Mouse (Mus musculus) right cerebral cortex, adult 18-20 months (tissue): ENCODE results near the gene Fam50b.

ENCODE experiments used
- DNase-seq: peaks from one replicate; pipeline ENCODE4 v3.0.0; 2022; ENCODE audit warnings: mixed read lengths

Gene Fam50b

GRCm38 (mm10) chr13:34739071-34739470, 4.4 kb downstream of the Fam50b start:
- no peak for DNase-seq

- DNase-seq: no peak
Measured at GRCm38 (mm10) chr13:34741254-34741653, 6.6 kb downstream of the Fam50b start.

GRCm38 (mm10) chr13:34741813-34742568, 7.3 kb downstream of the Fam50b start:
- no peak for DNase-seq

GRCm38 (mm10) chr13:34746811-34747210, 12.2 kb downstream of the Fam50b start:
- DNase-seq: no peak

GRCm38 (mm10) chr13:34748530-34748929, 13.9 kb downstream of the Fam50b start:
- no peak for DNase-seq

- DNase-seq: no peak
Measured at GRCm38 (mm10) chr13:34759202-34759601, 24.6 kb downstream of the Fam50b start.

- DNase-seq: no peak
Measured at GRCm38 (mm10) chr13:34760518-34761287, 26.1 kb downstream of the Fam50b start.

GRCm38 (mm10) chr13:34762136-34762535, 27.5 kb downstream of the Fam50b start:
- no peak for DNase-seq

GRCm38 (mm10) chr13:34762865-34763264, 28.2 kb downstream of the Fam50b start:
- no peak for DNase-seq

GRCm38 (mm10) chr13:34765269-34765668, 30.6 kb downstream of the Fam50b start:
- no peak for DNase-seq

- peak; percentile 32 for DNase-seq
Measured at GRCm38 (mm10) chr13:34766572-34766971, 31.9 kb downstream of the Fam50b start.

- peak; percentile 42 for DNase-seq
Measured at GRCm38 (mm10) chr13:34767527-34768292, 33.1 kb downstream of the Fam50b start.

- DNase-seq: no peak
Measured at GRCm38 (mm10) chr13:34776767-34777166, 42.1 kb downstream of the Fam50b start.

GRCm38 (mm10) chr13:34780856-34781610, 46.4 kb downstream of the Fam50b start:
- DNase-seq: no peak

GRCm38 (mm10) chr13:34781611-34782009, 47.0 kb downstream of the Fam50b start:
- no peak for DNase-seq

GRCm38 (mm10) chr13:34784818-34785217, 50.2 kb downstream of the Fam50b start:
- no peak for DNase-seq

GRCm38 (mm10) chr13:34786634-34787033, 52.0 kb downstream of the Fam50b start:
- no peak for DNase-seq

GRCm38 (mm10) chr13:34787546-34787945, 52.9 kb downstream of the Fam50b start:
- DNase-seq: no peak

- no peak for DNase-seq
Measured at GRCm38 (mm10) chr13:34789176-34789818, 54.6 kb downstream of the Fam50b start.

GRCm38 (mm10) chr13:34793066-34793465, 58.4 kb downstream of the Fam50b start:
- DNase-seq: no peak

- DNase-seq: peak; percentile 30
Measured at GRCm38 (mm10) chr13:34793816-34794215, 59.2 kb downstream of the Fam50b start.

GRCm38 (mm10) chr13:34794426-34794825, 59.8 kb downstream of the Fam50b start:
- no peak for DNase-seq
